28 mouse cellular contexts compared by ENCODE assay signal in the genomic region with DNA sequence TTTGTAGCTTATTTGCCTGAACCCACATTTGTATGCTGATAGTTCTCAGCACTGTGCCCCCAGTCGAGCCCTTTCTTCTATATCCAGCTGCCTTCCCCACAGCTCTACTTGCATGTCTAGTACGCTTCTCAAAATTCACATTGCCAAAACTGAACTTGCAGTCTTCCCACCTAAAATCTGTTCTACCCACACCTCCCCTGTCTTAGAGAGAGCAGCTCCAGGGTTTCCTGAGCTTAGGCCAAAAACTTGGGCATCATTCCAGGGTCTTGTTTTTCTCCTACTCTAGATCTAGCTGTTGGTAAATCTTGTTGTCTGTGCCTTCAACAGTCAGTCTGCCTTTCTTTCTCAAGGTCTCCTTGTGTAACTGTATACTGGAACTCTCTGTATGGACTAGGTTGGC. TPM values are rescaled to one million over a fixed set of nuclear protein-coding genes. Genes with fewer than 3 reads are reported as not detected.
DNase-seq lines count a peak whose midpoint lies in the region; ATAC-seq and TF ChIP-seq lines count a peak whose summit lies in the region.
"Had no signal": no experiment of that assay in that cellular context is flagged by ENCODE, and none has a peak within 500 bp of the region (broad histone marks: within the 10 kb centered on the region; RNA-seq: fewer than 3 reads in every experiment).

No protein-coding gene starts in this region.

- no peaks in the 10 kb centered on the region for H3K9me3 ChIP-seq in hindbrain, embryonic 11.5 days (ENCODE audit: control insufficient read depth, low read length)
- H3K9me3 ChIP-seq: forebrain, embryonic 12.5 days; hindbrain, embryonic 12.5 days; kidney, embryonic 15.5 days; limb, embryonic 15.5 days; megakaryocyte, embryonic 14.5 days had no signal

- TF ChIP-seq CTCF in left cerebral cortex, adult 2 months (IDR thresholded peaks at IDR 0.05), result no peak

- no peaks in the 10 kb centered on the region for H3K4me1 ChIP-seq in hindbrain, embryonic 11.5 days (replicated peaks; ENCODE audit: control insufficient read depth, insufficient read depth, low read length)

- no peak overlapping the region for H3K4me2 ChIP-seq in hindbrain, embryonic 11.5 days (replicated peaks; ENCODE audit: low read depth, low read length)
- H3K4me2 ChIP-seq: embryonic facial prominence, embryonic 13.5 days; forebrain, embryonic 12.5 days; heart, embryonic 12.5 days; hindbrain, embryonic 12.5 days; kidney, embryonic 15.5 days; limb, embryonic 15.5 days; lung, embryonic 14.5 days had no signal

- peak overlapping the region; percentile 40 for H3K27ac ChIP-seq in left cerebral cortex, adult 2 months
- no peak overlapping the region for H3K27ac ChIP-seq in hindbrain, embryonic 11.5 days (ENCODE audit: low read depth, low read length)
- H3K27ac ChIP-seq: embryonic facial prominence, embryonic 13.5 days; forebrain, embryonic 12.5 days; hindbrain, embryonic 12.5 days; kidney, embryonic 15.5 days; limb, embryonic 15.5 days; liver, embryonic 14.5 days had no signal

- intact Hi-C loops in left cerebral cortex, postnatal 4 days (cut with DNase I), result no loop called here
- intact Hi-C loops in left cerebral cortex, adult 2 months (cut with DNase I), result no loop called here

- H3K36me3 ChIP-seq in hindbrain, embryonic 11.5 days (ENCODE audit: control insufficient read depth, insufficient read depth, low read length), result no peaks in the 10 kb centered on the region
- H3K36me3 ChIP-seq: limb, embryonic 15.5 days had no signal

- no peaks in the 10 kb centered on the region for H3K27me3 ChIP-seq in hindbrain, embryonic 11.5 days (ENCODE audit: control insufficient read depth, insufficient read depth, low read length)
- H3K27me3 ChIP-seq: embryonic facial prominence, embryonic 13.5 days; forebrain, embryonic 12.5 days; heart, embryonic 12.5 days; hindbrain, embryonic 12.5 days; kidney, embryonic 15.5 days; limb, embryonic 15.5 days had no signal

- H3K4me3 ChIP-seq in left cerebral cortex, adult 2 months, result no peak overlapping the region
- no peak overlapping the region for H3K4me3 ChIP-seq in hindbrain, embryonic 11.5 days (ENCODE audit: low read depth, low read length)
- H3K4me3 ChIP-seq: embryonic facial prominence, embryonic 13.5 days; erythroblast, embryonic 14.5 days; forebrain, embryonic 12.5 days; heart, embryonic 12.5 days; hindbrain, embryonic 12.5 days; kidney, embryonic 15.5 days; limb, embryonic 15.5 days; megakaryocyte, embryonic 14.5 days had no signal

- ATAC-seq in hindbrain, embryonic 11.5 days (ENCODE audit: low FRiP score), result no peak
- ATAC-seq: intestine, postnatal 0 days had no signal

- 93% methylated on average over 2 of the region's 2 CpGs for WGBS in hindbrain, embryonic 11.5 days

- peak; percentile 12 for DNase-seq in adrenal gland, postnatal 10 days
- DNase-seq in adrenal gland, postnatal 36 days, result no peak
- peak; percentile 53 for DNase-seq in left cerebral cortex, adult 11 months (ENCODE audit: low spot score)
- DNase-seq in left cerebral cortex, postnatal 4 days, result no peak
- peak in 1 of 2 experiments; percentile 35 for DNase-seq in left cerebral cortex, adult 2 months (ENCODE audit: extremely low spot score in 1 of 2, low spot score in 2 of 2)
- DNase-seq in right cerebral cortex, postnatal 25 days, result peak; percentile 57
- no peak for DNase-seq in hindbrain, embryonic 11.5 days (ENCODE audit: low spot score)
- no peak for DNase-seq in embryo, embryonic 10 days (ENCODE audit: low spot score)
- DNase-seq: cerebellum, adult 11-12 months; cerebellum, postnatal 25 days; embryo, embryonic 11 days; gastrocnemius, postnatal 25 days; heart, adult 18-20 months; heart, postnatal 10 days; kidney, postnatal 36 days; lung, embryonic 14.5 days; lung, postnatal 36 days; midbrain, embryonic 14.5 days had no signal

- no peak overlapping the region for H3K9ac ChIP-seq in hindbrain, embryonic 11.5 days (ENCODE audit: low read depth, low read length)
- H3K9ac ChIP-seq: embryonic facial prominence, embryonic 13.5 days; forebrain, embryonic 12.5 days; heart, embryonic 12.5 days; hindbrain, embryonic 12.5 days; kidney, embryonic 15.5 days; limb, embryonic 15.5 days; liver, embryonic 14.5 days; lung, embryonic 14.5 days had no signal

RNA-seq across cellular contexts. Expression of gene Sgtb, which starts 5.3 kb away (rescaled TPM):
- total RNA-seq in adrenal gland, postnatal 10 days (2021), result 1 to 10 TPM; 5.2 to 7.6 TPM
- total RNA-seq in adrenal gland, postnatal 36 days (2021), result 10 to 100 TPM in 1 of 2 experiments, 1 to 10 TPM in 1; 5.3 to 20.0 TPM
- 10 to 100 TPM; 35.2 to 38.1 TPM for total RNA-seq in left cerebral cortex, postnatal 4 days (2021)
- total RNA-seq in left cerebral cortex, adult 2 months (2021), result 100 to 1,000 TPM; 133 to 139 TPM
- polyA plus RNA-seq in hindbrain, embryonic 11.5 days (2014; fragmentation: Nextera tagmentation; extraction: Ambion mirVana), result 27.6 and 27.9 TPM in 2 replicates
- polyA plus RNA-seq: erythroblast, embryonic 14.5 days had no signal

RNA-seq across cellular contexts. Expression of gene Nln, which starts 5.4 kb away (rescaled TPM):
- total RNA-seq in adrenal gland, postnatal 10 days (2021), result 10 to 100 TPM; 27.2 to 28.4 TPM
- total RNA-seq in adrenal gland, postnatal 36 days (2021), result 10 to 100 TPM; 20.0 to 21.0 TPM
- 10 to 100 TPM; 77.8 to 81.4 TPM for total RNA-seq in left cerebral cortex, postnatal 4 days (2021)
- total RNA-seq in left cerebral cortex, adult 2 months (2021), result 10 to 100 TPM; 24.1 to 27.0 TPM
- 22.8 and 26.1 TPM in 2 replicates for polyA plus RNA-seq in hindbrain, embryonic 11.5 days (2014; fragmentation: Nextera tagmentation; extraction: Ambion mirVana)

Comparison
In these comparisons a context has a peak if more than half of its experiments do, and no peak if none do; other contexts are left out.
1. DNase-seq: peak in adrenal gland, postnatal 10 days (single experiment), left cerebral cortex, adult 11 months (single experiment) and right cerebral cortex, postnatal 25 days (single experiment); none in adrenal gland, postnatal 36 days (0 of 2), left cerebral cortex, postnatal 4 days (single experiment), hindbrain, embryonic 11.5 days (single experiment) and embryo, embryonic 10 days (single experiment).